Mouse (Mus musculus) gastrocnemius, postnatal 10 days (tissue): ENCODE measurements around the gene Igf2. TPM values are rescaled to one million over a fixed set of nuclear protein-coding genes. Genes with fewer than 3 reads are reported as not detected.

ENCODE experiments used
- DNase-seq: peaks from one replicate; pipeline ENCODE4 v3.0.0; 2021; ENCODE audit warnings: mixed read lengths
- long read RNA-seq, 2 experiments: library from polyadenylated mRNA; stranded (forward); transcript quantifications; one replicate each; pipeline ENCODE4 v2.0.0; 2021
- total RNA-seq, 2 experiments: library from RNA; stranded (reverse); gene quantifications; 2 replicates each; pipeline ENCODE4 v1.2.3; 2021

The Igf2 gene
- 1,000 to 10,000 TPM; 6,069 to 6,624 TPM for total RNA-seq
- long read RNA-seq, experiment 1, full-length matches to known transcripts = 8 of 207 reads
- long read RNA-seq, experiment 1, partial matches to known transcripts = 1 of 207 reads
- long read RNA-seq, experiment 1, other reads (novel, unspliced or antisense) = 198 of 207 reads
- long read RNA-seq, experiment 2, transcript Igf2-208 (2 exons, 958 nt) = major isoform, 5 of 191 reads
- long read RNA-seq, experiment 2, partial matches to known transcripts = 0 of 191 reads
- long read RNA-seq, experiment 2, other reads (novel, unspliced or antisense) = 184 of 191 reads

DNA sequence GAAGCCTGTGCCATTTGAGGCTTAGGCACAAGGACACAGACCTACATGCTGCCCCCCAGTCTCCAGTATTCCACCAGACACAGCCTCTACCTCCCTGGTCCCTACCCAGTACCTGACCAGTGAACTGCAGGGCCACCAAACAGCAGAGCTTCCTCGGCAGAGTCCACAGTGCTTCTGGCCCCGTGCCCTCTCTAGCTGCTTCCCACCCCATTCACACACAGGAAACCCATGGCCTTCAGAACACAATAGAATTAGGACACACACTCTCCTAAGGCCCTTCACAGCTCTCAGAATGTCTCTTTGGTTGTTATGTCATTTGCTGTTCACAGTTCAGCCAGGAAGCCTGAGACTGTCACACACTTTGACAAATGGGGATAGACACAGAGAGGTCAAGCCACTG lies at the start of gene Igf2:
Gene Igf2, minus strand, starts transcription at position 158 of the 400 bp plus-strand sequence.
- no peak for DNase-seq

DNA sequence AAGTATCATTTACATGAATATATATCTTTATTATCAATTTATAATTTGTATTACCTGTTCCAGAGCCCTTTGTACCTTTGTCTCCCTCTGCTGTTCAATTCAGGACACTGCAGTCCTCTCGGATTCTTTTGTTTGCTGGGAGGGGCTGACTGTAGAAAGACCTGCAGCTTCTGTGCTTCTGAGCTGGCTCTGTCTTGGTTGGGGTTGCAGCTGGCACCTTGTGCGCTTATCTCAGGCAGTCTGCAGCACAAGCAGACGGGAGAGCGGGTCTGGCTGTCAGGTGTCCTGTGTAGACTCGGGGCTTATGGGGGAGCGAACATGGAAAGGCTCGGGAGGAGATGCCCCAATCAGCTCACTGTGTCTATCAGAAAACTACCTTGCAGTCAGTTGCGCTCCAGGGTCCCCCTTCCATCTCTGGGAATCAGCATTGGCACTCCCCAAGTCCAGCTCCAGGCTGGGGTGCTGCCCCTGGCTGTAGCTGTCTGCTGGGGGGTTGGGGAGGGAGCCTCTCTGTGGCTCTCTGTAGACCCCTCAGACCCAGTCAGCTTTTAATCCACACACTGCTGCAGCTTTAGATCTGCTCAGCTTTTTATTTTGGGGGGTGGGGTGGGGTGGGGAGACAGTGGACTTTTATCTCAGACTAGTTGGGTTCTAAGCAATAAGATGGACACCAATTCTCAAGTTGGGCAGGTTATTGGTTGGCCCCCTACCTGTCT lies 48.3 kb upstream of the Igf2 start:
- peak; percentile 32 for DNase-seq

DNA sequence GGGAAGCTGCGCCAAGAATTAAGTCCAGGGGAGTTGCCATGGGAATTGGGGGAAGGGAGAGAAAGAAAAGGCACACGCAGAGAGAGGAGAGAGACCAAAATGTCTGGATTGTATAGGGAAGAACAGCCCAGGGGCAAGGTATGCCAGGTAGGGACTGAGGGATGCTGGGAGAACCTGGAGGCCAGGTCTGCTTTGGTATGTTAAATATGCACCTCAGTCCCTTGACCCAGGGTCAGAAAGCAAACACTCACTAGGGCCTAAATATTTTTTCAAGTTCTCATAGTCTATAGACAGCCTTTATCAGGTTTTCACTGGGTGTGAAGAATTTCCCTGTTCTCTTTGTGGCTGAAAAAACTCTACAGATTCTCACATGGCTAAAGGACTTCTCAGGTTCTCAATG lies 40.3 kb upstream of the Igf2 start:
- no peak for DNase-seq

DNA sequence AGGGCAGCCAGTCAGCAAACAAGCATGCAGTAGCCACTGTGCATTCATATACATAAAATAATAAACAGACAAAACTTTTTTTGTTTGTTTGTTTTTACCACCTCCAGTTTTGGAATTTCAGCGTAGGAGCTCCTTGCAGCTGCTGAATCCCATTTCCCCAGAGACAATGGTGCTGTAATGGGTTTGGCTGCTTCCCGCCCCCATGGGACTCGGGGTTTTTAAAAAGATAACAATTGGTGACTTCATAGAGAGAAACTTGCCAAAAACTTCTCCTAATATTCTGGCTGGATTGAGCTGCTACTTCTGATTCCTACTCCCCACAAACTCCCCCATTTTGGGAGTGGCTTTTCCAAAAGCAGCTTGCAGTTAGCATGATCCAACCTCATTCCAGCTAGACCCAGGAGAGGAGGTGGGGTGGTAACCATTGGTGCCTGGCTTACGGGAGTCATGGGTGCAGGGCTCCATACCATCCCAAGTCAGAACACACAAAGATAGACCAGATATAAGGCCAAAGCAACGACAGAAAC lies 32.8 kb upstream of the Igf2 start:
- DNase-seq = peak; percentile 54

DNA sequence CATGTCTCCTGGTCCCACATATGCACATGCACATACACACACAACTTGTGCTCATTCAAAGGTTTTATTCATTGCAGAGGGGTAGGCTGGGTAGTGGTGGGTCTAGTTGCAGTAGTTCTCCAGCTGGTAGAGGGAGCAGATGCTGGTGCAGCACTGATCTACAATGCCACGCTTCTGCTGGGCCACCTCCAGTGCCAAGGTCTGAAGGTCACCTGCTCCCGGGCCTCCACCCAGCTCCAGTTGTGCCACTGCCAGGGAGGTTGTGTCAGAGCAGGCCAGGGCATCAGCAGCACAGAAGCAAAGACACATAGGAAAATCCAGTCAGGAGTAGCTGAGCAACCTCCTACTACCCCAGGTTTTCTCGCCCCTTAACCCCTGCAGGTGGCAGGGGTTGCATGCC lies 12.0 kb upstream of the Igf2 start:
- peak; percentile 38 for DNase-seq

DNA sequence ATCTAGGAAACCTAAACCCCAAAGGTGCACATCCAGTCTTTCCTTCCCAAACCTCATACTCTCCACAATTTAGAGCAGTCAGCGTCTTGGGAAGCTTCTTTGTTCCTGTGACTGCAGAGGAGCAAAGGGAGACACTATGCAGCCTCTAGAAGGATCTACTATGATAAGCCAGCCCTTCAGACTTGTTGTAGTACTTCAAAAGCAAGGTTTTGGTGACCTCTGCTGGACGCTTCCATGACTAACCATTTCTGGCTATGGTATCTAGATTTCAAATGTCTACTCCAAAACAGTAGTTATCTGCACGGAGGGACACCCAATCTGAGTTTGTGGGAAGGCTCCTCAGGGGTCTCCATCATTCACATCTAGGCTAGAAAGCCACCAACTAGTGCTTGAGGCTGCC lies 9.0 kb upstream of the Igf2 start:
- peak; percentile 63 for DNase-seq

DNA sequence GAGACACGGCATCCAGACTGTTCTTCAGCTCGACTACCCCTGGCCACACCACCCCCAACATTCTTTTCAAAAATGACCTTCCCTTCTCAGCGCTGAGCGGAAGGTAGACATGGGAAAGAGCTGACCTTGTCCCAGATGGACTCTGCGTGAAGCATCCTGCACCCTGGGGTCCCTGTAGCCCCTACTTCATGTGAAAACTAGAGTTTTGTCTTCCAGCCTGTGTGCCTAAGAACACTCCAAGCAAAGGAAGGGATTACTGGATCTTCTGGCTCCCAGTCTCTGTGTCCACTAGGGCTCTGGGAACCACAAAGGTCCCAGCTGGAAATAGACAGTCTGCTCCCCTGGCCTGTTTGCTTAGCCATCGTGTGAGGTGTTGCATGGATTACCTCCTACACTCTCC lies 8.5 kb upstream of the Igf2 start:
- DNase-seq = no peak

DNA sequence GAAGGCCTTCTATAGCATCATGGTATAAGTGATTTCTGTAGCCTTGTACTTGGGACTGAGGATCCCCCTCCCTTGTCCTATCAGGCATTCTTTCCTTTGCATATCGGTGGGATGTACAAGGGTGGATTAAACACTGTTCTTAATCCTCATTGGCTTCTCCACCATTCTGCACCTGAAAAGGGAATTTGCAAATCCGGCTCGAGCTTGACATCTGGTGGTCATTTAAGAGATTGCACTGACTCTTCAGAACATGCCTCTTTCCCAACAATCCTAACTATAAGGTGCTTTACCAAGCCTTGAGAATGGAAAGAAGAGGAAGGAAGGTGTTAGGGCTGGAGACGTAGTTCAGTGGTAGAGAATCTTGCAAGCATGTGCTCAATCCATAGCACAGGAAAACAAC lies 5.5 kb upstream of the Igf2 start:
- peak; percentile 38 for DNase-seq

DNA sequence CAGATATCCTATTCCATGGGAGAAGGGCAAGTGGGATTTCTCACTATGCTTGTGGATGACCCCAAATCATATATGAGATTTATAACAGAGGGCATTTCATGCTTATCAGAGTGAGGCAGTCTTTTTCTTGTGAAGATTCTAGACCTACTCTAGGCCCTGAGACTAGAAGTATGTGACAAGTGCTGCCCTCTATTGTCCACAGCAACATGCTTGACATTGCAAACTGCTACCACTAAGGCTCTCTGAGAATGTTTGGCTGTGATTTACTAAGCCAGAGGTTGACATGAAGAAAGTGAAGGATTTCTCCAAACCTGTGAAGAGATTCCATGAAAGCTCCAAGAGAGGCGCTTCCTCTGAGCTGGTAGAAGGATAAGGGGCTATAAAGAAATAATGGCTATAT lies 4.5 kb upstream of the Igf2 start:
- DNase-seq = no peak

DNA sequence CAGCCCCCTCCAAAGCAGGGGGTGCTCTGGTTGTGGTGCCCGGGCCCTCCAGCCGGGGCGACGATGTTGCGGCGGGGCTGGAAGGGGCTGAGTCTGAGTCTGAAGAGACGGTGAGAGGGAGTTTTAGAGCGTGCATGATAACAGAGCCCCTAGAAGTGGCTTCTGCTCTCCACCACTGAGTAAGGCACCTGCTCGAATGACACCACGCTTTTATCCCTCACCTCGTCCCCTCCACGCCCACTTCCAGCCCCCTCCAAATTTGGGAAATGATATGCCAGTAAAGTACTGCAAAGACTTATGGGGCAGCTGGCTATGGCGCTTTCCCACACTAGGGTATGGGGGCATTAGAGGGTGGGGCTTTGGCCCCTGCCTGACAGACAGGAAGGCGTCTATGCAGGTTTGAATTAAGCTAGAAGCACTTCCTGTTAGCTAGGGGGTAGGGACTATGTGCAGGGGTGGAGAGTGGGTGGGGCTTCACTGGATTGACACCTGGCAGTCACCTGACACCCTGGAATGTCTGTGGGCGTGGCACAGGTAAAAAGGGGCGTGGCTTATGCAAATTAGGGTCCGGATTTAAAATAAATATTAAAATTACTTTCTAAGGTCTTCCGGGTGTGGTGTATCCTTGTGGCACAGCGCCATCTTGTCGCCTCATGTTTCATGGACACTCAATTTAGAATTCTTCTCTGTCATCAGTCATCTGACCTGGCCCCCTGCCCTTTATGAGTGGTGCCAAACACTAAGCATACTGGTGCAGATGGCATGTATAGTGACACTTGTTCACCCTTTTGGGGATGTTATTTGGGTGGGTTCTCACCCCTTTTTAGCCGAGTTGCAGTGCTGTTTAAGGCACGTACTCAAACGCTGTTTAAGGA lies 3.4 kb upstream of the Igf2 start, which contains the start of gene Gm49394:
Gene Gm49394, minus strand, starts transcription at position 192 of the 875 bp plus-strand sequence.
- peak; percentile 22 for DNase-seq

DNA sequence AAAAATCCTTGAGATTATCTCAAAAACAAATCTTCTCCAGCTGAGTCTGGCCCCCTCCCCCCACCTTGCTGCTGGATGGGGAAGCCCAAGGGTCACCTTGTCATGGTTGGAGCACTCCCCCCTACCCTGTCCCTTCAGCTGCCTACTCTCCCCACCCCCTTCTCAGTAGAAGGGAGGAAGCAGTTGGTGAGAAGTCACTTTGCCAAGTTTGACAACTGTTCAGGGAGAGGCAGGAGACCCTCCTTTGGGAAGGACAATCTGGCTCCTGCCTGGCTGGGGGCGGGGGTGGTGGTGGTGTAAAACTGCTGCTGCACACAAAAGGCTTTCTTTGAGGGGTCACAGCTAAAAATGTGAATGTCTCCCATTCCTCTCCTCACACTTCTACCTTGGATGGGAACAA lies 1.7 kb upstream of the Igf2 start:
- no peak for DNase-seq

DNA sequence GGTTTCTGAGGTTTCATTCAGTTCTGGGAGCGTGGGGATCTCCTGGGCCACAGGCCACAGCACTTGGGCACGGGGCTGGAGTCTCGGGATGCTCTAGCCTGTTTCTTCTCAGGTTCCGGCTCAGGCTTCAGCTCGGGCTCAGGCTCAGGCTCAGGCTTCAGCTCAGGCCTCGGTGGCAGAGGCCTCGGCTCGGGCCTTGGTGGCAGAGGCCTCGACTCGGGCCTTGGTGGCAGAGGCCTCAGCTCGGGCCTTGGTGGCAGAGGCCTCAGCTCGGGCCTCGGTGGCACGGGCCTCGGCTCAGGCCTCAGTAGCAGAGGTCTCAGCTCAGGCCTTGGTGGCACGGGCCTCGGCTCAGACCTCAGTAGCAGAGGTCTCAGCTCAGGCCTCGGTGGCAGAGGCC lies 905 bp upstream of the Igf2 start:
- no peak for DNase-seq

DNA sequence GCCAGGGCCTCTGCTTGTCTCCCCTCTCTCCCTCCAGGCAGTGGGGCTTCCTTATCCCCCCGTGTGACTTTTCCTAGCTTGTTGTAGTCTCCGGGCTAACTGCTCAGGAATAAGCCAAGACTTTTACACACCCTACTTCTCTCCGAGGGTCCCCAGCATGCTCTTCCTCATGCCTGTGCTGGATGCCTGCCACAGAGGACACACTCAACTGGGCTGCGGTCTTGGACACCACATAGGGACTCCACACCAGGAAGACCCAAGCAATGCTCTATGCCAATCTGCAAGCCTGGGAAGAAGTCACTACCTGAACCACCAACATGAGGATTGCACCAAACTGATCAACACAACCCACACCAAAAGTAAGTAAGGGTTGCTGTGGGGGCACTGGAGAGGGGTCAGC lies 507 bp downstream of the Igf2 start:
- DNase-seq = no peak

DNA sequence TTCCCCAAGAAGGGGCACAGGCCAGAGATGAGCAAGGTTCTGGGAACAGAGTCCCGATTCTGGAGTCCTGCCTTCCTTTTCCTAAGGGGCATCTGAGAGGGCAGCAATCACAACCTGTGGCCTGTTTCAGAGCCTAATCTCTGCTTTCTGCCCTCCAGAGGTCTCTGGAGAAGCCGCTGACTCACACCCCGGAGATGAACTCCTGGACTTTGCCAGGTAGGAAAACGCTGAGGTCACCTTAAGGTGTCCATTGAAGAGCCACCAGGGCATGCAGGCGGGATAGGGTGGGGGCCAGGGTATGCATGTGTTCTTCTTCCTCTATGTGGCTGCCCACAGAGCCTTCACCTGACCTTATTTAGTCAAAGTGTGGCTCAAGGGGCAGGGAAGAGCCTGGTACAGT lies 1.3 kb downstream of the Igf2 start:
- DNase-seq = no peak

DNA sequence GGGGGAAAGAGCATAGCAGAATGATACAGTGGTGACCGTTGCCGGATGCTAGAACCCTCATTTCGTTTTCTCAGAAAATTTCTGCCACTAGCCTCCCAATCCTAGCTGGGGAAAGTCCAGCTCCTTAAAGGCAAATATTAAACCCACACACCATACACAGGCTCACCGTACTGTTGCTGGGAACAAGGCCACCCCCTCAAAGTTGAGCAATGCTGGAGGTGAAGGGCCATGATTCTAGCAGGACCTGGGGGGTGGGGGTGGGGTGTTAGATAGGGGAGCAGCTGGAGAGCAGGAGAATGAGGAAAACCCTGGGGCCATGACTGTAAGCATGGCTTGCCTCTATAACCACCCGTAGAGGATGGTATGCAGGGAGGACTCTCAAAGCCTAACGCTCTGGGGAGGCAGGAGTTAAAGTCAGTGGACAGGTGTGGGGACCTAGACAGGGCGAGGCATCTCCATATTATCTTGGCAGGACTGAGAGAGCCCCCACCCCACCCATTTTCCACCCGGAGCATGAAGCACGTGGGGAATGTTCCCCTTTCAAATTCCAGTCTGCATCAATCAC lies 2.1 kb downstream of the Igf2 start:
- DNase-seq = no peak

DNA sequence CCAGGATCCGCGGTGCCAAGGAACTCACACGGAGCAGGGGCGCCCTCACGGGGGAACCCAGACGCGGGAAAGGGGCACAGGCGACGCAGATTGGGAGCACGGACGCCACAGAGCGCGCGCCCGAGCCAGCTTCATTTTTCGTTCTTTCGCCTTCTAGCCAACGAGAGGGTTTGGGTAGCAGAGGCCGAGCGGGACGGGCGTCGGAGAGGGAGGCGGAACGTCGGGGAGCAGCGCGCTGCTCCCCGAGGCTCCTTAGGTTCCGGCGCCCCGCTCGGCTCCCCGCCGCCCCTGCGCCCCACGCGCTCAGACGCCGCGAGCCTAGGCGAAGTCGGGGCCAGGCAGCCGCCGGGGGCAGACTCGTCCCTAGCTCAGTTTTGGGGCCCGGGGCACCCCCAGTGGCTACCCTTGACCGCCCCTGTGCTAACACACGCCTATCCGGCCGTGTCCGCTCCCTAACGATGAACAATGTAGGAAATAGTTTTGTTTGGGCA lies 2.6 kb downstream of the Igf2 start:
- peak; percentile 69 for DNase-seq

DNA sequence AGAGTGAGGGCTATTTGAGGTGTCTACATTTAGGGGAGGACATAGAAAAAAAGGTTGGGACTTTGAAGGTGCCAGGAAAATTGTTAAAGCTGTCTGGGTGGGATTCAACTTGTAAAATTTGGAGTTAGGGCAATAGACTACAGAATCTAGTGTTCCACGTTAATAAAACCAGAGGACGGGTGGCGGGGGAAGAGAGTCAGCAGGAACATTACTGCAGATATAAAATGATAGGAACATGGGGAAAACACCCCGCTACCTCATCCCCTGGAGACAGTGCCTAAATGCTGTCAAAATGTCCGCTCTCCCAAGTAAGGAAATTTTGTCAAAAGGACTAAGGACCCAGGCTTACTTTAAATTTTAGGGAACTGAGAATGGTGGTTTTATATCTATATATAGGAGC lies 3.5 kb downstream of the Igf2 start:
- no peak for DNase-seq

DNA sequence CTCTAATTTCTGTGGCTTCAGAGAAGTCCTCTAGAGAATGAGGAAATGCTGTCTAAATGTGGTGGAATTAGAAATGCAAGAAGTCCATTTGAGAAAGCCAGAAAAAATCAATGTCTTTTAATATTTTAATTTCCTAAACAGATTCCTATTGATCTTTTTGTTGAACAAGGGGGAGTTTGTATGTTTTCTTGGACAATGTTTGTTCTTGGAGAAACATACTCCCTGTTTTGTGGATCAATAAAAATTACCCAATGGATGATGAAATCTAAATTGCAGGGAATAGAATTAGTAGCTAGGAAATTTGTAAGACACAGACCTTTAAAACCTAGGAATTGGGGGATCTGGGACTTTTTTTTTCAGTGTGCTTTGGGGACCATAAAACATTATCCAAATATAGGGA lies 4.8 kb downstream of the Igf2 start:
- no peak for DNase-seq

DNA sequence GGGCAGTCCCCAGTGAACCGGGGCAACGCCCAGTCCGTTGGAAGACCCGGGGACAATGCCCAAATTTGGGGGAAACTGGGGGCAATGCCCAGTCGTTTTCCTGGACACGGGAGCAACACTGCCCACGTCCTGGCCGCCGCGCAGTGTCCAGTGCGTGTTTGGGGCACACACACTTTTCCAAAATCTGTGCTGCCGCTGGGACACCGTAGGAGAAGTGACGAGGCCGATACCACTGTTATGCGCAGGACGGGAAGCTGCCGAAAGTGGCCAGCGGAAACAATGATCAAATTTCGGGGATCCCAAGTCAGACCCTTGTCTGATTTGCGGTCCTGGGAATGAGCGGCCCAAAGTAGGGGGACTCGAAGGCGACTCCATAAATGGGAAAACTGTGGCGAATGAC lies 5.6 kb downstream of the Igf2 start:
- DNase-seq = no peak

DNA sequence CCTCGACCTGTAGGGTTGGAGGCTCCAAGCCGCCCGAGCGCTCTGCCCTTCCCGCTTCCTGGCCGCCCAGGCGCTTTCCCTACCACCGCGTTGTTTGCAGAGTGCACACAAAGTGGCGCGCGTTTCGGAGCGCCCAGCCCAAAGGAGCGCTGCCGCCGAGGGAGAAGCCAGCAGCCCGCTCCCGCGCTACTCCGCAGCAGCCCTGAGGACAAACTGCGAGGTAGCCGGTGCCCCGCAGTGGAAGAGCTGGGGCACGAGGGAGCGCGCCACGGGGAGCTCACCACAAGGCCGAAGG lies 6.0 kb downstream of the Igf2 start:
- no peak for DNase-seq

DNA sequence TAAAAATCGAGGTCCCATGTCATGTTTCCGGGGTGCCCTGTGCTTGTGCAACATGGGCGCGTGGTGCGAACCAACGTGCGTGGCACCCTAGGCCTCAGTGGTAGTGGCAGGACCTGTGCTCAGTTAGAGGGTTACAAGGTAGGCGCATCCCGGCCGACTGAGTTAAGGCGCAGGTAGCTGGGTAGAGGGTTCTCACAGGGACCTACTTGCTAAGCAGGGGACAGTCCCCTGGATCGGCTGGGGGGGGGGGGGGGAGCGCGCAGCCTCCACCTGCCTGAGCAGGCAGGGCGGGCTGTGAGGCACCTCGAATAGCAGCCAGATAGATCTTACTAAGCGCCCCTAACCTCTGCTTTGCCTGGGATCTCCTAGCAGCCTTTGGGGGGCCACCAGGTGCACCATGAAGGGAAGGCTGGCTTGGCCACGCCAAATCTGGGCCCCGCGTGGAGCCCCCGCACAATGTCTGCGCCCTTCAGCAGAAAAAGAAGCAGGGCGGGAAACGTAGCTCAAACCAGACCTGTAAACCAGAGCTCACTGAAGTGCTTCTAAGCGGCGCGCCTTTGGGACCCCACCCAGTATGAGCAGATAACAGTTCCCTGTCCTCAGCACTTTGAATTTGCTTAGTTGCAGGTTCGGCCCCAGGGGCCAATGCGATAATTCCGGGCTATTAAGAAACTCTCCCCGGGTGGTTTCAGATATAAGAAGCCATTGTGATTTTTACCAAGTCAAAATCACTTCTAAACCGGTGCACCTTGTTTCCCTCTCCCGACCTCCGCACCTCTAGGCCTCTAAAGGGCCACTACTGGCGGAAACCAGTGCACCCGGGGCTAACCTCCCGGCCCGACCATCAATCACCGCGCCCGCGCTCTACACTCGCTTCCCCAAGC lies 6.6 kb downstream of the Igf2 start:
- no peak for DNase-seq
